Mouse (Mus musculus) kidney, embryonic 14.5 days (tissue): ENCODE results near the gene Vmn1r168. TPM values are rescaled to one million over a fixed set of nuclear protein-coding genes. Genes with fewer than 3 reads are reported as not detected.
"Not testable (repeated sequence)": the region's sequence is repeated elsewhere in the genome, so short reads cannot be mapped to it uniquely, and the experiment has no call there.

ENCODE experiments used
- ATAC-seq: fragments of 200-750 bp; cut with Nextera tagmentation; 2 replicates; pipeline ENCODE4 v1.8.0; 2017; ENCODE audit warnings: moderate number of reproducible peaks, mild to moderate bottlenecking, moderate TSS enrichment, moderate library complexity; ENCODE audit not compliant: low FRiP score, low TSS enrichment
- H3K27ac ChIP-seq: fragments of 300-500 bp; sonication (generic); 2 replicates; pipeline ENCODE4 v1.5.1; 2014; ENCODE audit warnings: low read depth, mild to moderate bottlenecking, low read length, moderate library complexity, mixed read lengths
- H3K27me3 ChIP-seq: fragments of 300-500 bp; sonication (generic); 2 replicates; pipeline ENCODE4 v1.6.1; 2014; ENCODE audit warnings: mild to moderate bottlenecking, low read length; ENCODE audit not compliant: control insufficient read depth, insufficient read depth
- H3K36me3 ChIP-seq: fragments of 300-500 bp; sonication (generic); 2 replicates; pipeline ENCODE4 v1.6.1; 2014; ENCODE audit warnings: low read length, mixed read lengths; ENCODE audit not compliant: control insufficient read depth, insufficient read depth
- H3K4me1 ChIP-seq: fragments of 300-500 bp; sonication (generic); 2 replicates; pipeline ENCODE4 v1.6.1; 2014; ENCODE audit warnings: low read length, mixed read lengths; ENCODE audit not compliant: control insufficient read depth, insufficient read depth
- H3K4me2 ChIP-seq: fragments of 300-500 bp; sonication (generic); replicated peaks from 2 replicates; pipeline ENCODE4 v1.6.1; 2014; ENCODE audit warnings: low read depth, mild to moderate bottlenecking, low read length
- H3K4me3 ChIP-seq: fragments of 300-500 bp; sonication (generic); 2 replicates; pipeline ENCODE4 v1.5.1; 2014; ENCODE audit warnings: mild to moderate bottlenecking, low read length
- H3K9ac ChIP-seq: fragments of 300-500 bp; sonication (generic); 2 replicates; pipeline ENCODE4 v1.6.1; 2014; ENCODE audit warnings: low read depth, mild to moderate bottlenecking, low read length, moderate library complexity
- H3K9me3 ChIP-seq: fragments of 300-500 bp; sonication (generic); 2 replicates; pipeline ENCODE4 v1.6.1; 2016; ENCODE audit warnings: low read length; ENCODE audit not compliant: control insufficient read depth
- WGBS: fragments of 180-500 bp; shearing (Covaris S2); extraction: QIAGEN DNeasy Blood & Tissue Kit; methylation state at CpG from one replicate; pipeline ENCODE4 v1.1.7; 2014; 5-methylcytosine and 5-hydroxymethylcytosine counted together
- polyA plus RNA-seq: library from polyadenylated mRNA; unstranded; fragments of >200 nt; fragmentation: Nextera tagmentation; extraction: Ambion mirVana; gene quantifications from 2 replicates; pipeline ENCODE4 v1.2.1, GENCODE M21; 2014

Vmn1r168 gene
- polyA plus RNA-seq = not detected in 2 replicates

GRCm38 (mm10) chr7:23539432-23539831 lies at the start of gene Vmn1r168:
Gene Vmn1r168 (plus strand): TSS chr7:23539732.
- H3K27me3 ChIP-seq, H3K27ac ChIP-seq, ATAC-seq, H3K4me3 ChIP-seq, H3K9me3 ChIP-seq, H3K4me2 ChIP-seq, H3K9ac ChIP-seq, H3K4me1 ChIP-seq, H3K36me3 ChIP-seq: not testable (repeated sequence)
- no CpG with 5 or more reads among the region's 1 CpGs for WGBS

- not testable (repeated sequence) for H3K9ac ChIP-seq, ATAC-seq, H3K36me3 ChIP-seq, H3K9me3 ChIP-seq, H3K27me3 ChIP-seq, H3K4me2 ChIP-seq, H3K4me3 ChIP-seq, H3K27ac ChIP-seq, H3K4me1 ChIP-seq
- 81% methylated on average over 2 of the region's 2 CpGs for WGBS
Measured at GRCm38 (mm10) chr7:23507106-23507505, 32.4 kb upstream of the Vmn1r168 start, which contains the start of gene Vmn1r167. Gene Vmn1r167 (minus strand): TSS chr7:23507206.

DNA sequence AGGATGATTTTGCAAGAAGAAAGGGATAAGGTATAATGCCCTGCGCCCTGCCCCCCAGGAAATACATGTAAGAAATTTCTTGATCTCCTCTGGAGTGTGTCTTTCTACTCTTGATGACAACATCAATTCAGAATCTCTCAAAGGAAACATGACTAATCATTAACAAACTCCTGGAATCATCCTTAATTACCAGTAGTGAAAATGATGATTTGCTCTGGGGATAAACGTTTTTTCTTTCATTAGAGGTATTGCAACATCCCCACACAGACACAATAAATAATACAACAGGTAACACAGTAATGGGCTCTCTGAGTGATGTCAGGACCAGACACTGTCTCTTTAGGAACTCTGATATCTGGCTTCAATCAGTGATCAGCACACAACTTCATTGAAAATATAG lies 35.7 kb downstream of the Vmn1r168 start, which contains the start of gene Vmn1r169:
Gene Vmn1r169, plus strand, starts transcription at position 301 of the 400 bp plus-strand sequence.
- not testable (repeated sequence) for H3K36me3 ChIP-seq, H3K4me1 ChIP-seq, H3K4me3 ChIP-seq, H3K27ac ChIP-seq, H3K4me2 ChIP-seq, H3K9me3 ChIP-seq, H3K27me3 ChIP-seq, H3K9ac ChIP-seq, ATAC-seq
- WGBS = 69% methylated on average over 1 of the region's 2 CpGs

Other genes with a start within 250 kb of the Vmn1r168 start
- gene Nlrp4e, start 238.5 kb upstream of the Vmn1r168 start, polyA plus RNA-seq = not detected in 2 replicates
- gene Nlrp5, start 153.8 kb upstream of the Vmn1r168 start, polyA plus RNA-seq = not detected in 2 replicates
- gene Vmn1r167, start 32.5 kb upstream of the Vmn1r168 start, polyA plus RNA-seq = not detected in 2 replicates
- gene Vmn1r169, start 35.8 kb downstream of the Vmn1r168 start, polyA plus RNA-seq = not detected in 2 replicates
- gene Vmn1r170, start 66.4 kb downstream of the Vmn1r168 start, polyA plus RNA-seq = not detected in 2 replicates
- gene Vmn1r171, start 91.0 kb downstream of the Vmn1r168 start, polyA plus RNA-seq = not detected in 2 replicates
- not detected in 2 replicates for gene Vmn1r172, start 118.6 kb downstream of the Vmn1r168 start, polyA plus RNA-seq
- gene Vmn1r173, start 161.0 kb downstream of the Vmn1r168 start, polyA plus RNA-seq = not detected in 2 replicates
- not detected in 2 replicates for gene Vmn1r174, start 212.5 kb downstream of the Vmn1r168 start, polyA plus RNA-seq